Mouse (Mus musculus) intestine, embryonic 14.5 days (tissue): Measurements from ENCODE around the gene Tnfrsf1b. TPM values are rescaled to one million over a fixed set of nuclear protein-coding genes. Genes with fewer than 3 reads are reported as not detected.
A peak's percentile ranks its signal among the peaks of the same experiment; 100 is the strongest.

Experiments used
- ATAC-seq: fragments of 200-750 bp; cut with Nextera tagmentation; replicated peaks from 2 replicates; pipeline ENCODE4 v1.8.0; 2017; ENCODE audit warnings: low read depth, moderate number of reproducible peaks, moderate TSS enrichment, moderate library complexity; ENCODE audit not compliant: low FRiP score, low TSS enrichment
- DNase-seq: peaks from one replicate; pipeline ENCODE4 v3.0.0-alpha.2; 2018; ENCODE audit warnings: low spot score
- H3K27ac ChIP-seq: fragments of 300-500 bp; sonication (generic); 2 replicates; pipeline ENCODE4 v1.5.1; 2014; ENCODE audit warnings: low read depth, mild to moderate bottlenecking, control low read depth
- H3K27me3 ChIP-seq: fragments of 300-500 bp; sonication (generic); replicated peaks from 2 replicates; pipeline ENCODE4 v1.6.1; 2014; ENCODE audit warnings: low read length, control low read depth; ENCODE audit not compliant: control insufficient read depth, insufficient read depth
- H3K36me3 ChIP-seq: fragments of 300-500 bp; sonication (generic); 2 replicates; pipeline ENCODE4 v1.6.1; 2014; ENCODE audit warnings: low read length, control low read depth; ENCODE audit not compliant: control insufficient read depth, insufficient read depth
- H3K4me1 ChIP-seq: fragments of 300-500 bp; sonication (generic); replicated peaks from 2 replicates; pipeline ENCODE4 v1.6.1; 2014; ENCODE audit warnings: low read length, control low read depth, mixed read lengths; ENCODE audit not compliant: control insufficient read depth, insufficient read depth
- H3K4me2 ChIP-seq: fragments of 300-500 bp; sonication (generic); 2 replicates; pipeline ENCODE4 v1.6.1; 2014; ENCODE audit warnings: low read length
- H3K4me3 ChIP-seq: fragments of 300-500 bp; sonication (generic); 2 replicates; pipeline ENCODE4 v1.5.1; 2014; ENCODE audit warnings: low read depth, low read length, control low read depth, mixed read lengths
- H3K9ac ChIP-seq: fragments of 300-500 bp; sonication (generic); 2 replicates; pipeline ENCODE4 v1.6.1; 2014; ENCODE audit warnings: mild to moderate bottlenecking, low read length
- H3K9me3 ChIP-seq: fragments of 300-500 bp; sonication (generic); 2 replicates; pipeline ENCODE4 v1.6.1; 2016; ENCODE audit warnings: low read length, control low read depth; ENCODE audit not compliant: control insufficient read depth
- WGBS: fragments of 180-500 bp; shearing (Covaris S2); extraction: QIAGEN DNeasy Blood & Tissue Kit; methylation state at CpG from one replicate; pipeline ENCODE4 v1.1.7; 2014; 5-methylcytosine and 5-hydroxymethylcytosine counted together
- polyA plus RNA-seq: library from polyadenylated mRNA; unstranded; fragments of >200 nt; fragmentation: Nextera tagmentation; extraction: Ambion mirVana; gene quantifications from 2 replicates; pipeline ENCODE4 v1.2.1, GENCODE M21; 2014

Tnfrsf1b gene
- polyA plus RNA-seq, 1 experiment from 2014 or later = 5.7 TPM

DNA sequence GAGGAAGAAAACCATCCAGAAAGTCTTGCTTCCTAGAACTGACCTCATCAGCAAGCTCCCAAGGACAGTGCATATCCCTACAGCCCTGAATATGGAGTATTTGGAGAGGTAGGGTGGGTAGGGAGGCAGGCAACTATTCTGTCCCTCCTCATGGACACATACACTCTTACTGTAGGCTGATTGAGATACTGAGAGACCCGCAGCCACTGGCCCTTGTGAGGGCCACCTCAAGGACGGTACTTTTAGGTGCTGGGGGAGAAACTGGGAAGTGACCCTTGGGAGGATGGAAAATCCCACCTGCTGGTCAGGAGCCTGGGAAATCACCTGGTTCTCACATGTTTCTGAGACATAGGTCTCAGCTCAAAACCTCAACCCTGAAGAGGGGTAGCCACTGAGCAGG, 886 bp upstream of the Tnfrsf1b start:
- H3K4me1 ChIP-seq = no peaks in the 10 kb centered on the region; the same call in 1 of the 2 replicates
- no peak overlapping the region for H3K4me2 ChIP-seq
- H3K27me3 ChIP-seq = peaks cover 23% of the 10 kb centered on the region
- no peak overlapping the region for H3K27ac ChIP-seq
- DNase-seq (no peak), ATAC-seq (no peak)
- H3K9me3 ChIP-seq = no peaks in the 10 kb centered on the region
- 70% methylated on average over 2 of the region's 2 CpGs for WGBS
- H3K36me3 ChIP-seq = no peaks in the 10 kb centered on the region
- H3K9ac ChIP-seq = no peak overlapping the region
- no peak overlapping the region for H3K4me3 ChIP-seq

- Histone ChIP-seq H3K4me1 (no peaks in the 10 kb centered on the region; the same call in 1 of the 2 replicates), H3K27ac (no peak overlapping the region), H3K9me3 (no peaks in the 10 kb centered on the region), H3K9ac (no peak overlapping the region), H3K4me2 (peak overlapping the region; percentile 70), H3K4me3 (peak overlapping the region; percentile 39; the same call in 1 of the 2 replicates), H3K27me3 (peaks cover 23% of the 10 kb centered on the region), H3K36me3 (no peaks in the 10 kb centered on the region)
- DNase-seq (no peak), ATAC-seq (no peak)
- 88% methylated on average over 3 of the region's 3 CpGs for WGBS
Observed at GRCm38 (mm10) chr4:145245581-145245980, 1.1 kb downstream of the Tnfrsf1b start.

GRCm38 (mm10) chr4:145244676-145245075, 2.0 kb downstream of the Tnfrsf1b start:
- peaks cover 23% of the 10 kb centered on the region for H3K27me3 ChIP-seq
- H3K36me3 ChIP-seq = no peaks in the 10 kb centered on the region
- 90% methylated on average over 2 of the region's 2 CpGs for WGBS
- H3K27ac ChIP-seq = no peak overlapping the region
- no peaks in the 10 kb centered on the region; the same call in 1 of the 2 replicates for H3K4me1 ChIP-seq
- no peak for DNase-seq
- H3K9ac ChIP-seq = no peak overlapping the region
- no peaks in the 10 kb centered on the region for H3K9me3 ChIP-seq
- ATAC-seq = no peak
- no peak overlapping the region for H3K4me3 ChIP-seq
- H3K4me2 ChIP-seq = no peak overlapping the region

- peaks cover 23% of the 10 kb centered on the region for H3K27me3 ChIP-seq
- H3K9ac ChIP-seq = no peak overlapping the region
- no peak for DNase-seq
- 43% methylated on average over 1 of the region's 1 CpGs for WGBS
- no peak overlapping the region for H3K27ac ChIP-seq
- no peak overlapping the region for H3K4me2 ChIP-seq
- H3K36me3 ChIP-seq = no peaks in the 10 kb centered on the region
- ATAC-seq = no peak
- peaks cover 5% of the 10 kb centered on the region; the same call in 1 of the 2 replicates for H3K4me1 ChIP-seq
- H3K9me3 ChIP-seq = no peaks in the 10 kb centered on the region
- no peak overlapping the region for H3K4me3 ChIP-seq
Observed at GRCm38 (mm10) chr4:145242719-145243350, 3.8 kb downstream of the Tnfrsf1b start.

GRCm38 (mm10) chr4:145240723-145241231, 5.9 kb downstream of the Tnfrsf1b start:
- H3K27ac ChIP-seq = no peak overlapping the region
- H3K9me3 ChIP-seq = no peaks in the 10 kb centered on the region
- 78% methylated on average over 4 of the region's 4 CpGs for WGBS
- H3K4me1 ChIP-seq = 0 out of 2 replicates have a peak, but pooled peaks cover 5% of the 10 kb centered on the region
- no peaks in the 10 kb centered on the region for H3K36me3 ChIP-seq
- no peak overlapping the region for H3K9ac ChIP-seq
- DNase-seq (no peak), ATAC-seq (no peak)
- H3K4me2 ChIP-seq = no peak overlapping the region
- H3K4me3 ChIP-seq = no peak overlapping the region
- H3K27me3 ChIP-seq = peaks cover 6% of the 10 kb centered on the region; the same call in 1 of the 2 replicates

DNA sequence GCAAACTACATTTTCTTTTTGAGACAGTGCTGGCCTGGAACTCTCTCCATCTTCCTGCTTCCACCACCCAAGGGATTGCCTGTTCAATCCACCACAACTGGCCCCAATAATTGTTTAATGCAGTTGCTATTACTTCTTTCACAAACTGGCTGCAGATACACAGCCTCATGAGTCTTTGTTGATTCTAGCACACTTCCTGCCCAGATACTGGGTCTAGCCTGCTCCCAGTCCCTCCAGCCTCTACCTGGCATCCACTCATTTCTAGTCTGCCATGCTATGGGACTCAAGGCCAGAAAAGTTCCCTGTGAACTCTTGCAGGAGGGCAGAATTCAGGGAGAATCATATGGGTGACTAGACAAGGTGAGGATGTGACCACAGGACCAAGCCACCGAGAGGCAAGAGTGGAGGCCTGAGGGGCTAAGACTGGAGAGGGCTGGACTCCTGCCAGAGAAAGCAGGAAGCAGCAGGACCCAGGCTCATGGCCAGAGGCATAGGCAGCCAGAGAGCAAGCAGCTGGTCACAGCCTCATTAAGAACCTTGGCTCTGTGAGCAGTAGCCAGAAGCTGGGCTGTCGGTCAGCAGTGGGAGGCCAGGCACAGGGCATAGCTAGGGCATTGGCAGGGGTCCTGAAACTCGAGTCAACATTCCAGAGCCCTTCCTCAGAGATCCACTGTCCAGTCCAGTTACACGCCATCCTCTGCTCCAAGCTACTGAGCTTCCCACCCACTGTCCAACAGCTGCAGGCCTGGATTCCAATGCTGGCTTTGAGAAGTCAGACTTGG, 7.4 kb downstream of the Tnfrsf1b start:
- H3K27me3 ChIP-seq = no peaks in the 10 kb centered on the region
- peak; percentile 54 for DNase-seq
- no peak overlapping the region for H3K4me2 ChIP-seq
- ATAC-seq = peak; percentile 38; the same call in 1 of the 2 replicates
- H3K4me3 ChIP-seq = no peak overlapping the region
- H3K9me3 ChIP-seq = no peaks in the 10 kb centered on the region
- WGBS = 33% methylated on average over 4 of the region's 4 CpGs
- H3K27ac ChIP-seq = peak overlapping the region; percentile 36
- 0 out of 2 replicates have a peak, but pooled peaks cover 5% of the 10 kb centered on the region for H3K4me1 ChIP-seq
- H3K36me3 ChIP-seq = no peaks in the 10 kb centered on the region
- H3K9ac ChIP-seq = no peak overlapping the region

DNA sequence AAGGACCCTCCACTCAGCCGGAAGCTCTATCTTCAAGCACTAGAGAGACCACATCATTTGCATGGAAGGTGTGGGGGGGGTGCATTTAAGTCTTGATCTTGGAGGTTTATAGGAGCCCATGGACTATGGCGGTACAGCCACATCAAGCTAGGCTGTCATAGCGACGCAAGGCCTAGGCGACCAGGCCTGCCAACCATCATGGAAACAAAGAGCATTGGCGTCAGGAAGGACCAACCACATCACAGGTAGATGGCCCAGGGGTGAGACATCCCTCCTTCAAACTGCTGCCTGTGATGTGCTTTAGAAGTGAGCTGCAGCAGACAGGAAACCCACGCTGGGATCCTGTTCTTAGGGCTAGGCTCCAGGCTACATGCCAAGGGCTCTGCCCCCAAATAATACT, 10.6 kb downstream of the Tnfrsf1b start:
- no peak for DNase-seq
- Histone ChIP-seq H3K4me1 (0 out of 2 replicates have a peak, but pooled peaks cover 5% of the 10 kb centered on the region), H3K27ac (no peak overlapping the region), H3K27me3 (no peaks in the 10 kb centered on the region), H3K9ac (no peak overlapping the region), H3K9me3 (no peaks in the 10 kb centered on the region), H3K4me3 (no peak overlapping the region), H3K4me2 (no peak overlapping the region), H3K36me3 (no peaks in the 10 kb centered on the region)
- ATAC-seq = no peak
- 85% methylated on average over 7 of the region's 7 CpGs for WGBS

GRCm38 (mm10) chr4:145233487-145234228, 13.0 kb downstream of the Tnfrsf1b start:
- 47% methylated on average over 3 of the region's 3 CpGs for WGBS
- Histone ChIP-seq H3K4me2 (no peak overlapping the region), H3K27me3 (no peaks in the 10 kb centered on the region)

More at GRCm38 (mm10) chr4:145233487-145234228, 13.0 kb downstream of the Tnfrsf1b start:
- H3K4me1 ChIP-seq = no peaks in the 10 kb centered on the region
- H3K9me3 ChIP-seq = no peaks in the 10 kb centered on the region
- DNase-seq (no peak), ATAC-seq (no peak)
- no peak overlapping the region for H3K27ac ChIP-seq
- H3K9ac ChIP-seq = no peak overlapping the region
- no peak overlapping the region for H3K4me3 ChIP-seq
- no peaks in the 10 kb centered on the region for H3K36me3 ChIP-seq
